Mouse (Mus musculus) C2C12 (cell line): ENCODE results near the gene Trio. TPM values are rescaled to one million over a fixed set of nuclear protein-coding genes. Genes with fewer than 3 reads are reported as not detected.
A peak's percentile ranks its signal among the peaks of the same experiment; 100 is the strongest.

Experiments used
- H3K27me3 ChIP-seq: one replicate; pipeline ENCODE4 v1.6.1; 2011; ENCODE audit not compliant: control insufficient read depth, insufficient read depth, insufficient read length
- H3K36me3 ChIP-seq: one replicate; pipeline ENCODE4 v1.6.1; 2011; ENCODE audit not compliant: control insufficient read depth, insufficient read depth
- H3K4me3 ChIP-seq: one replicate; pipeline ENCODE4 v1.5.1; 2011; ENCODE audit warnings: mild to moderate bottlenecking, control low read depth; ENCODE audit not compliant: poor library complexity, insufficient read depth, severe bottlenecking
- H3K79me2 ChIP-seq: one replicate; pipeline ENCODE4 v1.6.1; 2011; ENCODE audit not compliant: control insufficient read depth, insufficient read depth
- H3K79me3 ChIP-seq: one replicate; pipeline ENCODE4 v1.6.1; 2011; ENCODE audit warnings: low read depth, control low read depth
- H3ac ChIP-seq: one replicate; pipeline ENCODE3; 2011; ENCODE audit warnings: low read depth; ENCODE audit not compliant: control insufficient read depth, insufficient read length
- CEBPB ChIP-seq: IDR thresholded peaks from one replicate; pipeline ENCODE4 v1.6.1; 2011; ENCODE audit warnings: low read depth, mild to moderate bottlenecking, control low read depth, moderate library complexity
- CTCF ChIP-seq: IDR thresholded peaks from one replicate; pipeline ENCODE4 v1.5.1; 2011; ENCODE audit not compliant: control insufficient read depth, insufficient read depth, insufficient read length
- FOSL1 ChIP-seq: IDR thresholded peaks from one replicate; pipeline ENCODE4 v1.8.0; 2011; ENCODE audit warnings: mild to moderate bottlenecking, low read length; ENCODE audit not compliant: poor library complexity, insufficient read depth, severe bottlenecking
- MAX ChIP-seq: IDR thresholded peaks from one replicate; pipeline ENCODE4 v1.6.1; 2011; ENCODE audit warnings: mild to moderate bottlenecking, control low read depth
- MYOD1 ChIP-seq: IDR thresholded peaks from one replicate; pipeline ENCODE4 v1.6.1; 2011; ENCODE audit warnings: low read depth; ENCODE audit not compliant: control insufficient read depth, insufficient read length
- MYOG ChIP-seq: IDR thresholded peaks from one replicate; pipeline ENCODE4 v1.6.1; 2011; ENCODE audit not compliant: control insufficient read depth, insufficient read length; ENCODE audit errors: extremely low read depth
- USF1 ChIP-seq: IDR thresholded peaks from one replicate; pipeline ENCODE4 v1.6.1; 2011; ENCODE audit warnings: low read depth, mild to moderate bottlenecking, control low read depth, moderate library complexity
- polyA plus RNA-seq: library from polyadenylated mRNA; unstranded; fragments of >200 nt; fragmentation: generic; extraction: Trizol; gene quantifications from one replicate; pipeline ENCODE4 v1.2.1, GENCODE M21; 2012; ENCODE audit warnings: missing spikeins

Trio gene
- polyA plus RNA-seq, 1 experiment = 26.2 TPM

DNA sequence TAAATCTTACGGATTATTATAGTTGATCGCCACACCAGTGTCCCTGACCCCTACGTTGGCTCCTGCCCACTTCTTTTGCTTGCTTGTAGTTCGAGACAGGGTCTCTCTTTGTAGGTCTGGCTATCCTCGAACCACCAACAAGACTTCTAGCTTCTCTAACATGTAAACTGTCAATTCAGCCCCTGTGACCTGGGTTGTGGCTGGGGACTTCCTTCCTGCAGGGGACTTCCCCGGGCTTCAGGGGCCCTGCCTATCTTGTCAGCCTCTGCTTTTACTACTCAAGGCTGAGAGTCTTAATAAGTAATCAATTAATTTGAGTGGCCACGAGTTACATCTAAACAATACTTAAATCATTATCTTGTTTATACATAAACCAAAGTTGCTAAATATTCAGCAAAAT is 99.2 kb downstream of the Trio start:
- no peak overlapping the region for H3ac ChIP-seq
- no peak overlapping the region for H3K4me3 ChIP-seq
- TF ChIP-seq USF1 (no peak), CEBPB (no peak), CTCF (no peak), MAX (no peak), MYOD1 (no peak), MYOG (no peak), FOSL1 (no peak)
- H3K79me3 ChIP-seq = peaks cover 89% of the 10 kb centered on the region
- no peaks in the 10 kb centered on the region for H3K36me3 ChIP-seq
- peaks cover 97% of the 10 kb centered on the region for H3K79me2 ChIP-seq
- no peaks in the 10 kb centered on the region for H3K27me3 ChIP-seq

DNA sequence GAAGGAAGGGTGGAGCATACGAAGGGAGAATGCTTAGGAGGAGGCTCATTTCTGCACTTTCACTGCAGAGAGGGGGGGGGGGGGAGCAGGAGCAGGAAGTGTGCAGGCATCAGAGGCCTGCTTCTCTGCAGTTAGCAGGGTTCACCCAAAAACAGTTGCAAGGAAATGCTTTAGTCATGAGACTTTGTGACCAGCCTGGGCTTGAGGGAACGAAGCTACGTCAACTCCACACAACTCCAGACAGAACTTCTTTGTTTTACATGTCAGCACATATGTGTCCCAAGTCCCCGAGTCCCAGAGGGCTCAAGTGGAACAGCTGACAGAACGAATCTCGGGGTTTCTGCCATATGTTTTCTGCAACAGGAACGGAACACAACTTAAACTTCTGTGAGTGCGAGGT is 99.8 kb downstream of the Trio start:
- Histone ChIP-seq H3K79me2 (peaks cover 97% of the 10 kb centered on the region), H3K36me3 (no peaks in the 10 kb centered on the region), H3ac (no peak overlapping the region), H3K27me3 (no peaks in the 10 kb centered on the region), H3K79me3 (peaks cover 90% of the 10 kb centered on the region), H3K4me3 (no peak overlapping the region)
- TF ChIP-seq FOSL1 = no peak
- TF ChIP-seq MYOD1 = no peak
- no peak for TF ChIP-seq USF1
- no peak for TF ChIP-seq MAX
- no peak for TF ChIP-seq CEBPB
- no peak for TF ChIP-seq MYOG
- TF ChIP-seq CTCF = no peak

DNA sequence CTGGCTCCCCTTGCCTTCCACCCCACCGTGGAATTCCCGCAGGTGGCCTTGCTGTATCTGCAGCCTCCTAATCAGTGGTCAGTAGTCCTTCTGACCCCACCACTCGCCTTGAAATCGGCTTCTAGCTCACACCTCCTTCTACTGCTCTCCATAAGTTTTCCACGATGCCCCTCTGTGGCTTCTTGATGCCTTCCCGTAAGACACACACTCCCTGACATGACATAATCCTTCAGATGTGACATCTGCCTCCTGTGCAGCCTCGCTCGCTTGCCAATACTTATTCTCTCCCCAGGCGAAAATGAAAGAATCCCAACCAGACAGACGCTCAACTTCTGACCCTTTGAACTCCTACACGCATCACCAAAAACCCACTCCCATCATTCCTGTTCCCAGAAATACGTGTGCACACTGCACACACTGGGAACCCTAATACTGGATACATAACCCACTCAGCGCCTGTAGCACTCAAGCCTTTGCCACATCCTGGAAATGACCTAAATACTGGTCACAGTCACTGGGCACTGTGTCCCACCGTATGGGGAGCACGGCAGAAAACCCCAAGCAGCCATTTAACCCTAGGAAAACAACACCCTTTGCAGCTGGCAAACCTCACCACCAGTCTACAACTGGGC is 100.5 kb downstream of the Trio start:
- no peak for TF ChIP-seq MYOD1
- no peak for TF ChIP-seq USF1
- no peak for TF ChIP-seq MAX
- no peak for TF ChIP-seq FOSL1
- TF ChIP-seq MYOG = no peak
- no peak for TF ChIP-seq CTCF
- TF ChIP-seq CEBPB = no peak
- H3K27me3 ChIP-seq = no peaks in the 10 kb centered on the region
- H3K36me3 ChIP-seq = no peaks in the 10 kb centered on the region
- H3ac ChIP-seq = no peak overlapping the region
- no peak overlapping the region for H3K4me3 ChIP-seq
- peaks cover 90% of the 10 kb centered on the region for H3K79me3 ChIP-seq
- H3K79me2 ChIP-seq = peaks cover 97% of the 10 kb centered on the region

DNA sequence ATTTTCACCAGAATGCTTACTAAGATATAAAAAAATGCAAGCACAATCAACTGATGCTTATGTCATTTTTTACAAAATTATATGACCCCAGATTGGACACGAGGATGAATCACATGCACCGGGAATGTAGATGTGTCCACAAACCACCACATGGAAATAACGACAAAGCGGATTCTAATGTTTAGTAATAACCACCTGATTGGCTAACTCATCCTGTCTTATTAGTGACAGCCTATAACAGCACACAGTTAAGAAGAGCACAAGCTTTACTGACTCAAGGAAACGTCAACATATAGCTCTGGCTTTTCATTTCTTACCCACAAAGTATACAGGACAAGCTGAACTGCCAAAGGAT is 101.7 kb downstream of the Trio start:
- Histone ChIP-seq H3K79me2 (peaks cover 97% of the 10 kb centered on the region), H3K27me3 (no peaks in the 10 kb centered on the region), H3K36me3 (peaks cover under 1% of the 10 kb centered on the region), H3K79me3 (peaks cover 88% of the 10 kb centered on the region), H3ac (no peak overlapping the region), H3K4me3 (no peak overlapping the region)
- TF ChIP-seq FOSL1 (peak; percentile 6), USF1 (peak; percentile 74), CEBPB (no peak), MYOG (no peak), MAX (peak; percentile 83), CTCF (no peak)

DNA sequence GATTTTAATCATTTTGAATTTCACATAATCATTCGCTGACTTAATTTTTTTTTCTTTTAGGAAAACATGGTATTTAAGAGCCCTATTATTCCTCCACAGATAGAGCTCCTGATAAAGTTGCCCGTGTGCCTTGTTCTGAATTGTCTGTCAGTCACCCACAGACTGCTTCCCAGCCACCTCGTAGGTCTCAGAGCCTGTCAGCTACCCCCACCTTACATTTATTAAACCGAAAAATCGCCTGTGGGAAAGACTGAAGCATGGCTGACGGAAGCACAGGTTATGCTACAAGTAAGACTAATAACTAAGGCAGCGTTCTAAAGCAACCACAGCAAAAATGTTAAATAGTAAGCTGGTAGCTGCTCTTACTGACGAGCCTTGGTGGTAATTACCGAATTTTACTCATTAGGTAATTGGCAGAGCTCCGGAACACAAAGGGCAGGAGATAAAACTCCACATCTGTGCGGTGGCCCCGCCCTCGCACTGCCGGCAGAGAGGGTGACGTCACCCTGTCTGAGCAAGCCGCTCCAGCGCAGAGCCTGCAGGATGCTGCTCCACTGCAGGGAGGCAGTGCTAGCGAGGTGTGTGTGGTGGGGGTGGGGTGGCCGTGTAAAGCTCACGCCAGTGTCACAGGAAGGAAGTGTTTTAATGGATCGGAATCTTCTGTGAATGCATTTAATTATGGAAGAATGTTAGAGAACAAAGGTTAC is 102.2 kb downstream of the Trio start:
- no peak for TF ChIP-seq CEBPB
- peak; percentile 64 for TF ChIP-seq MYOD1
- Histone ChIP-seq H3K27me3 (no peaks in the 10 kb centered on the region), H3K4me3 (no peak overlapping the region), H3K79me3 (peaks cover 88% of the 10 kb centered on the region), H3ac (no peak overlapping the region), H3K79me2 (peaks cover 97% of the 10 kb centered on the region), H3K36me3 (peaks cover 6% of the 10 kb centered on the region)
